Mouse (Mus musculus) heart, embryonic 15.5 days (tissue): ENCODE measurements around the gene Acap1. TPM values are rescaled to one million over a fixed set of nuclear protein-coding genes. Genes with fewer than 3 reads are reported as not detected.
A peak's percentile ranks its signal among the peaks of the same experiment; 100 is the strongest.

Source experiments
- ATAC-seq: fragments of 200-750 bp; cut with Nextera tagmentation; replicated peaks from 2 replicates; pipeline ENCODE4 v1.8.0; 2017; ENCODE audit warnings: low read depth, moderate TSS enrichment; ENCODE audit not compliant: insufficient number of reproducible peaks, insufficient read depth, low FRiP score
- H3K27ac ChIP-seq: fragments of 300-500 bp; sonication (generic); 2 replicates; pipeline ENCODE4 v1.5.1; 2015; ENCODE audit warnings: mild to moderate bottlenecking, inconsistent platforms
- H3K27me3 ChIP-seq: fragments of 300-500 bp; sonication (generic); 2 replicates; pipeline ENCODE4 v1.6.1; 2015; ENCODE audit warnings: inconsistent platforms
- H3K36me3 ChIP-seq: fragments of 300-500 bp; sonication (generic); 2 replicates; pipeline ENCODE4 v1.6.1; 2015; ENCODE audit warnings: mild to moderate bottlenecking, inconsistent platforms
- H3K4me1 ChIP-seq: fragments of 300-500 bp; sonication (generic); replicated peaks from 2 replicates; pipeline ENCODE4 v1.6.1; 2015; ENCODE audit warnings: inconsistent platforms
- H3K4me2 ChIP-seq: fragments of 300-500 bp; sonication (generic); 2 replicates; pipeline ENCODE4 v1.6.1; 2015; ENCODE audit warnings: inconsistent platforms, mild to moderate bottlenecking, moderate library complexity
- H3K4me3 ChIP-seq: fragments of 300-500 bp; sonication (generic); 2 replicates; pipeline ENCODE4 v1.5.1; 2015; ENCODE audit warnings: mild to moderate bottlenecking, inconsistent platforms
- H3K9ac ChIP-seq: fragments of 300-500 bp; sonication (generic); 2 replicates; pipeline ENCODE4 v1.6.1; 2015; ENCODE audit warnings: mild to moderate bottlenecking, inconsistent platforms
- H3K9me3 ChIP-seq: fragments of 300-500 bp; sonication (generic); replicated peaks from 2 replicates; pipeline ENCODE4 v1.6.1; 2016; ENCODE audit warnings: inconsistent platforms
- WGBS: fragments of 180-500 bp; shearing (Covaris S2); methylation state at CpG from one replicate; pipeline ENCODE4 v1.1.7; 2015; ENCODE audit warnings: mixed read lengths; 5-methylcytosine and 5-hydroxymethylcytosine counted together
- polyA plus RNA-seq: library from polyadenylated mRNA; unstranded; fragments of >200 nt; fragmentation: Nextera tagmentation; extraction: Ambion mirVana; gene quantifications from 2 replicates; pipeline ENCODE4 v1.2.1, GENCODE M21; 2015

Gene Acap1
- 4.5 and 14.8 TPM in 2 replicates for polyA plus RNA-seq

GRCm38 (mm10) chr11:69895291-69895690, at the start of gene Acap1:
TSS of gene Acap1 (minus strand) at chr11:69895539.
- H3K9ac ChIP-seq = no peak within 1 kb of the TSS
- 59% methylated on average over 4 of the region's 4 CpGs for WGBS
- no peak for ATAC-seq
- no peak within 1 kb of the TSS; the same call in 1 of the 2 replicates for H3K27ac ChIP-seq
- H3K4me2 ChIP-seq = no peak within 1 kb of the TSS
- H3K4me3 ChIP-seq = peak within 1 kb of the TSS; percentile 16; the same call in 1 of the 2 replicates
- H3K27me3 ChIP-seq = no peaks in the 10 kb centered on the region; the same call in 1 of the 2 replicates
- peaks cover 33% of the 10 kb centered on the region for H3K4me1 ChIP-seq
- no peaks in the 10 kb centered on the region for H3K36me3 ChIP-seq
- no peaks in the 10 kb centered on the region for H3K9me3 ChIP-seq

DNA sequence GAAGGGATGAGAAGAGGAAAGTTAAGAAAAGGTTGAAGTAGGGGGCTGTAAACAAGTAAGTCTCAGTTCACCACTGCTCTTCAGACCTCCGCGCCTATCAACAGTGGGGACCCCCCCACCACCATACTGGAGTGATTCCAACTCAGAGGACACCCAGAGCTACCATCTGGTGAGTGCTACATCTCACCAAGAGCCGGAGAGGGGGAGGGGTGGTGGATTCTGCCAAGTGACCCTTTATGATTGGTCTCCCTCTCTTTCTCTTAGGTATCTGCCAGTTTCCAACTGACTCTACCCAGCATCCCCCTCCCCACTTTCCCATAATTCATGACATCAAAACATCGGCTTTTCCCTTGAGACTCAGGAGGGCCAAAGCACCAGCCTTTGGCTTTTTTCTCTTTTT, 45.6 kb upstream of the Acap1 start:
- H3K4me3 ChIP-seq = no peak overlapping the region
- no peak for ATAC-seq
- peaks cover 22% of the 10 kb centered on the region for H3K36me3 ChIP-seq
- peaks cover 31% of the 10 kb centered on the region for H3K4me1 ChIP-seq
- H3K27me3 ChIP-seq = peaks cover 20% of the 10 kb centered on the region
- H3K4me2 ChIP-seq = no peak overlapping the region
- 69% methylated on average over 4 of the region's 4 CpGs for WGBS
- no peaks in the 10 kb centered on the region for H3K9me3 ChIP-seq
- no peak overlapping the region for H3K9ac ChIP-seq
- H3K27ac ChIP-seq = no peak overlapping the region

- WGBS = 87% methylated on average over 17 of the region's 17 CpGs
- no peak overlapping the region for H3K27ac ChIP-seq
These were observed 44.4 kb upstream of the Acap1 start for GRCm38 (mm10) chr11:69939731-69940130.

DNA sequence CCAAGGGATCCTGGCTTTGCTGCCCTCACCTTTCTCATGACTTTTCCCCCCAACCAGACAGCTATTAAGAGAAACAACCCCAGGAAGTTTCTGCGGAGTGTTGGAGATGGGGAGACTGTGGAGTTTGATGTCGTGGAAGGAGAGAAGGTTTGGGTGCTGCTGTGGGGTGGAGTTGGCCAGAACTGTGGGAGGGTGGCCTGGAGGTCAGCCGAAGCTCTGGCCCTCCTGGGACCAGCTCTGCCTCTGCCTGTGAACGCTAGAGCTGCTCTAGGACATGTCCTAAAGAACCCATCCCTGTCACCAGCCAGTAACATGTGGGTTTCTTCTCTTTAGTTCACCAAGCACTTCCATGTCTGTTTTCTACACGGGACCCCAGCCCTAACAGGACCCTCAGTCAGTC, 43.8 kb upstream of the Acap1 start:
- Histone ChIP-seq H3K27ac (no peak overlapping the region), H3K4me1 (peaks cover 41% of the 10 kb centered on the region), H3K9ac (no peak overlapping the region), H3K27me3 (peaks cover 26% of the 10 kb centered on the region), H3K4me3 (no peak overlapping the region), H3K36me3 (peaks cover 5% of the 10 kb centered on the region; the same call in 1 of the 2 replicates), H3K4me2 (no peak overlapping the region), H3K9me3 (no peaks in the 10 kb centered on the region)
- no peak for ATAC-seq
- WGBS = 57% methylated on average over 5 of the region's 5 CpGs

More at GRCm38 (mm10) chr11:69939731-69940130, 44.4 kb upstream of the Acap1 start:
- Histone ChIP-seq H3K4me3 (no peak overlapping the region), H3K9ac (no peak overlapping the region), H3K9me3 (no peaks in the 10 kb centered on the region), H3K27me3 (peaks cover 26% of the 10 kb centered on the region), H3K4me1 (peaks cover 36% of the 10 kb centered on the region), H3K36me3 (peaks cover 11% of the 10 kb centered on the region), H3K4me2 (no peak overlapping the region)
- no peak for ATAC-seq

- peaks cover 41% of the 10 kb centered on the region for H3K4me1 ChIP-seq
- H3K9ac ChIP-seq = no peak overlapping the region
- no peak overlapping the region for H3K4me2 ChIP-seq
- no peak overlapping the region for H3K4me3 ChIP-seq
- peaks cover 26% of the 10 kb centered on the region for H3K27me3 ChIP-seq
- ATAC-seq = no peak
- 36% methylated on average over 9 of the region's 9 CpGs for WGBS
- H3K36me3 ChIP-seq = no peaks in the 10 kb centered on the region; the same call in 1 of the 2 replicates
- H3K9me3 ChIP-seq = no peaks in the 10 kb centered on the region
- H3K27ac ChIP-seq = no peak overlapping the region
These were observed 43.2 kb upstream of the Acap1 start for GRCm38 (mm10) chr11:69938401-69938979.

DNA sequence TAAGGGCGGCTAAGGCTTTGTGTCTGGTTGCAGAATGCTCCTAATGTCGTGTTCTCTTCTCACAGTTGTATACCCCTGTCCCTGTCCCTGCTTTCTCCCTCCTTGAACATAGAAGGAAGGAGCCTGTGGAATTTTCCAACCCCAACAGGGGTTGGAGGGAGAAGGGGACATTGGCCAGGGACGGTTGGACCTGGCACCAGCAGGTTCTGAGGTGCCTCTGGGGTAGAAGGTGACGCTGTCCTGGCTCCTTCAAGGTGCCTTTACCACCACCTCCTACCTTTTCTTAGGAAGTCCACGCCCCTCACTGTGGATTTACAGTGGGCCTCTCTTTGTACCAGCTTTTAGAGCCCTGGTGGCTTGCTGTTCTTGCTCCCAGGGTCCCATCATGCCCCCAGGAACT, 42.5 kb upstream of the Acap1 start:
- H3K27ac ChIP-seq = peak overlapping the region; percentile 61
- H3K9me3 ChIP-seq = no peaks in the 10 kb centered on the region
- H3K4me1 ChIP-seq = peaks cover 41% of the 10 kb centered on the region
- H3K36me3 ChIP-seq = no peaks in the 10 kb centered on the region; the same call in 1 of the 2 replicates
- H3K27me3 ChIP-seq = peaks cover 26% of the 10 kb centered on the region
- H3K4me2 ChIP-seq = no peak overlapping the region
- no peak overlapping the region for H3K9ac ChIP-seq
- ATAC-seq = no peak
- H3K4me3 ChIP-seq = no peak overlapping the region
- WGBS = 53% methylated on average over 5 of the region's 5 CpGs

- Histone ChIP-seq H3K27ac (peak overlapping the region; percentile 61), H3K36me3 (no peaks in the 10 kb centered on the region), H3K9ac (no peak overlapping the region), H3K27me3 (peaks cover 26% of the 10 kb centered on the region), H3K4me2 (peak overlapping the region; percentile 100), H3K4me3 (0 out of 2 replicates have a peak overlapping the region, but pooled peaks have one; percentile 61), H3K4me1 (peaks cover 41% of the 10 kb centered on the region), H3K9me3 (no peaks in the 10 kb centered on the region)
- no peak for ATAC-seq
- WGBS = 40% methylated on average over 4 of the region's 4 CpGs
These were observed 42.0 kb upstream of the Acap1 start for GRCm38 (mm10) chr11:69937385-69937784.

DNA sequence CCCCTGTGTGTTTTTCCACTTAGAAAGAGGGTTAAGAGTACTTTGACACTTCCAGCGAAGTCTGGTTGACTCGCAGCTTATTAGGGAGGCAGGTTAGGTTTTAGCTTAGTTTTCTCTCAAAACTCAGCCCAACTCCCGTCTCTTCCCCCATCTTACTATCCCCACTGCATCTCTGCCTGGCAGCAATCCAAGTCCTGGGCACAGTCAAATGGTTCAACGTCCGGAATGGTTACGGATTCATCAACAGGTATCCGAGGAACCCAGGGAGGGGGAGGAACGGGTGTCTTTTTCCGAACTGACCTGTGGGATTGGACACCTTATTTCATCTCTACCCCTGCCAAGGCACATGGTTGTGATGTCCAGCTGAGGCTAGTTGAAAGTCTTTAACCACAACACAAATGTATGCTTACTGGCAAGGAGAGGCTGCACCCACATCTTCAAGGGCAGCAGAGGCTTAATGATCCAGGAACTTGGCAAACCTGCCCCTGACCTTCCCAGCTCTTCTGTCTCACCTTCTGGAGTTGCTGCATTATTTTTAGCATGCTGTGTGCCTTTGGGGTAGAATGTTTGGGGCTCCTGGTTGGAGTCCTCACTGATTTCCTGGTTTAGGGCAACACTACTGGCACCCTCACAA, 41.5 kb upstream of the Acap1 start:
- peak overlapping the region; percentile 61 for H3K4me3 ChIP-seq
- 41% methylated on average over 9 of the region's 9 CpGs for WGBS
- H3K9ac ChIP-seq = no peak overlapping the region
- H3K9me3 ChIP-seq = no peaks in the 10 kb centered on the region
- H3K4me2 ChIP-seq = peak overlapping the region; percentile 100
- H3K27me3 ChIP-seq = peaks cover 26% of the 10 kb centered on the region
- H3K36me3 ChIP-seq = no peaks in the 10 kb centered on the region
- no peak for ATAC-seq
- peak overlapping the region; percentile 61 for H3K27ac ChIP-seq
- peaks cover 41% of the 10 kb centered on the region for H3K4me1 ChIP-seq

DNA sequence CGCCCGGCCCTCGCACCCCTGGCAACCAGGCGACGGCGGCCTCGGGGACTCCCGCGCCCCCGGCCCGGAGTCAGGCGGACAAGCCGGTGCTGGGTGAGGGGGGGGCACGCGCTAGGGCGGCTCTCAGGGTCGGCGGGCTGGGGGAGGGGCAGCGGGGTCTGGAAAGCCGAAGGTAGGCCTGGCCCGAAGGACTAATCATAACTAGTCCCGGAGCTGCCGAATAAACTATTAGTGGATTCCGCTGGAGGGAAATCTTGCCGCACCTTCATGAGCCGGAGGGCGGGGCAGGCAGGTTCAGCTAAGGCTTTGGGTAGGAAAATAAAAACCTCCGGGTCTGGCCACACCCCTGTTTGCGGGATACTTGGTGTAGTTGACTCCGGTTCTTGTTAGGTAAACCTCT, 40.8 kb upstream of the Acap1 start:
- H3K4me2 ChIP-seq = peak overlapping the region; percentile 100
- peaks cover 26% of the 10 kb centered on the region for H3K27me3 ChIP-seq
- peak overlapping the region; percentile 61 for H3K4me3 ChIP-seq
- H3K9me3 ChIP-seq = no peaks in the 10 kb centered on the region
- WGBS = 3% methylated on average over 30 of the region's 30 CpGs
- H3K9ac ChIP-seq = peak overlapping the region; percentile 67
- no peaks in the 10 kb centered on the region for H3K36me3 ChIP-seq
- peaks cover 41% of the 10 kb centered on the region for H3K4me1 ChIP-seq
- peak overlapping the region; percentile 59; the same call in 1 of the 2 replicates for H3K27ac ChIP-seq
- no peak for ATAC-seq

- peaks cover 41% of the 10 kb centered on the region for H3K4me1 ChIP-seq
- H3K4me3 ChIP-seq = peak within 1 kb of the TSS; percentile 61
- H3K9me3 ChIP-seq = no peaks in the 10 kb centered on the region
- peak; percentile 79 for ATAC-seq
- H3K27me3 ChIP-seq = peaks cover 26% of the 10 kb centered on the region
- H3K9ac ChIP-seq = peak within 1 kb of the TSS; percentile 67
- H3K27ac ChIP-seq = peak within 1 kb of the TSS; percentile 61; the same call in 1 of the 2 replicates
- no peaks in the 10 kb centered on the region for H3K36me3 ChIP-seq
- 2% methylated on average over 60 of the region's 62 CpGs for WGBS
- H3K4me2 ChIP-seq = peak within 1 kb of the TSS; percentile 100
These were observed 40.0 kb upstream of the Acap1 start, which contains the start of gene Ybx2 for GRCm38 (mm10) chr11:69935137-69935879. TSS of gene Ybx2 (plus strand) at chr11:69935796.

- ATAC-seq = no peak
- 18% methylated on average over 6 of the region's 6 CpGs for WGBS
- Histone ChIP-seq H3K4me2 (peak overlapping the region; percentile 58), H3K9ac (peak overlapping the region; percentile 28; the same call in 1 of the 2 replicates), H3K36me3 (no peaks in the 10 kb centered on the region), H3K4me1 (peaks cover 41% of the 10 kb centered on the region), H3K4me3 (peak overlapping the region; percentile 61), H3K9me3 (no peaks in the 10 kb centered on the region), H3K27me3 (peaks cover 22% of the 10 kb centered on the region), H3K27ac (no peak overlapping the region)
These were observed 39.3 kb upstream of the Acap1 start for GRCm38 (mm10) chr11:69934681-69935080.
